8 mouse cellular contexts compared by ENCODE assay signal in the genomic region with DNA sequence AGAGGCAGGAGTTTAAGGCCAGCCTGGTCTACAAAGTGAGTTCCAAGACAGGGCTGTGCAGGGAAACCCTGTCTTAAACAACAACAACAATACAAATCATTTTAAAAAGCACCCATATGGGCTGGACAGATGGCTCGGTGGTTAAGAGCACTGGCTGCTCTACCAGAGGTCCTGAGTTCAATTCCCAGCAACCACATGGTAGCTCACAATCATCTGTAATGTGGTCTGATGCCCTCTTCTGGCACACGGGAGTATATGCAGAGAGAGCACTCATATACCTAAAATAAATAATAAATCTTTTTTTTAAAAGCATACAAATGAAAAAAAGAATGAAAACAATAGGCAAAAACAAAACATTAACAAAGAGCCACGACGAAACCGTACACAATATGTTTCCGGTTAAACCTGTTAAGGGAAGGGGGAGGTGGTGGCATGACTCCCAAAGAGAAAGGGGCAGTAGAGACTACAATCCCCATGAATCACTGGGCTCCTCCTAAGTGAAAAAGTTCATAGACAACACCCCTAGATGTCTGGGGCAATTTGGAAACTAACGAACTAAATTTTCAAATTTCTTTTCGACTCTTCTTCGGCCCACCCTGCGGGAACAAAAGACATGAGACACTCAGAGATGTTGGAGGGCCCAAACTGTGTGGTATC. TPM values are rescaled to one million over a fixed set of nuclear protein-coding genes. Genes with fewer than 3 reads are reported as not detected.
DNase-seq lines count a peak whose midpoint lies in the region; ATAC-seq lines count a peak whose summit lies in the region.

No protein-coding gene starts in this region.

- WGBS in embryonic facial prominence, embryonic 13.5 days, result 2% methylated on average over 10 of the region's 10 CpGs
- 2% methylated on average over 10 of the region's 10 CpGs for WGBS in intestine, embryonic 15.5 days
- 1% methylated on average over 10 of the region's 10 CpGs for whole genome bisulfite sequencing in midbrain, embryonic 14.5 days

- H3K9ac ChIP-seq in embryonic facial prominence, embryonic 13.5 days, result peak overlapping the region; percentile 82
- peak overlapping the region; percentile 67 for H3K9ac ChIP-seq in intestine, embryonic 15.5 days
- no peak overlapping the region; the same call in 1 of the 2 replicates for H3K9ac ChIP-seq in midbrain, embryonic 14.5 days (replicated peaks; ENCODE audit: low read length)

- peaks cover 43% of the 10 kb centered on the region for H3K36me3 ChIP-seq in embryonic facial prominence, embryonic 13.5 days
- peaks cover 14% of the 10 kb centered on the region for H3K36me3 ChIP-seq in intestine, embryonic 15.5 days
- peaks cover 32% of the 10 kb centered on the region for H3K36me3 ChIP-seq in midbrain, embryonic 14.5 days (ENCODE audit: control insufficient read depth, insufficient read depth, low read length)

- DNase-seq in heart, adult 11 months, result peak; percentile 90
- DNase-seq in heart, adult 9 months (ENCODE audit: low spot score in 2 of 2), result no peak
- DNase-seq in CD4-positive, CD25-positive, alpha-beta regulatory T cell, adult 2 months (ENCODE audit: low read depth, low spot score), result peak; percentile 87
- DNase-seq in midbrain, embryonic 14.5 days, result peak; percentile 86
- no peak for DNase-seq in right cerebral cortex, postnatal 14 days
- no peak for DNase-seq in kidney, adult 11 months

- H3K27ac ChIP-seq in embryonic facial prominence, embryonic 13.5 days, result peak overlapping the region; percentile 99
- H3K27ac ChIP-seq in intestine, embryonic 15.5 days, result peak overlapping the region; percentile 96
- peak overlapping the region; percentile 84 for H3K27ac ChIP-seq in midbrain, embryonic 14.5 days (replicated peaks; ENCODE audit: low read depth, low read length)

- peak overlapping the region; percentile 94 for H3K4me2 ChIP-seq in embryonic facial prominence, embryonic 13.5 days
- peak overlapping the region; percentile 52 for H3K4me2 ChIP-seq in intestine, embryonic 15.5 days (replicated peaks)
- H3K4me2 ChIP-seq in midbrain, embryonic 14.5 days (ENCODE audit: low read length), result peak overlapping the region; percentile 74

- H3K9me3 ChIP-seq in embryonic facial prominence, embryonic 13.5 days, result no peaks in the 10 kb centered on the region
- no peaks in the 10 kb centered on the region for H3K9me3 ChIP-seq in intestine, embryonic 15.5 days
- no peaks in the 10 kb centered on the region for H3K9me3 ChIP-seq in midbrain, embryonic 14.5 days (ENCODE audit: control insufficient read depth, low read length)

- no peaks in the 10 kb centered on the region for H3K27me3 ChIP-seq in embryonic facial prominence, embryonic 13.5 days
- no peaks in the 10 kb centered on the region for H3K27me3 ChIP-seq in intestine, embryonic 15.5 days (replicated peaks)
- no peaks in the 10 kb centered on the region for H3K27me3 ChIP-seq in midbrain, embryonic 14.5 days (ENCODE audit: control insufficient read depth, insufficient read depth, low read length)

- peak; percentile 60 for ATAC-seq in embryonic facial prominence, embryonic 13.5 days (ENCODE audit: insufficient number of reproducible peaks, insufficient read depth, low FRiP score, low TSS enrichment, low read depth)
- peak; percentile 72 for ATAC-seq in intestine, embryonic 15.5 days
- ATAC-seq in midbrain, embryonic 14.5 days (ENCODE audit: low FRiP score, low TSS enrichment), result peak; percentile 70

- peak overlapping the region; percentile 61 for H3K4me3 ChIP-seq in embryonic facial prominence, embryonic 13.5 days
- peak overlapping the region; percentile 57 for H3K4me3 ChIP-seq in intestine, embryonic 15.5 days (replicated peaks)
- H3K4me3 ChIP-seq in midbrain, embryonic 14.5 days (replicated peaks; ENCODE audit: low read depth, low read length), result peak overlapping the region; percentile 52

- peaks cover 20% of the 10 kb centered on the region for H3K4me1 ChIP-seq in embryonic facial prominence, embryonic 13.5 days
- H3K4me1 ChIP-seq in intestine, embryonic 15.5 days (replicated peaks), result peaks cover 12% of the 10 kb centered on the region
- peaks cover 10% of the 10 kb centered on the region for H3K4me1 ChIP-seq in midbrain, embryonic 14.5 days (ENCODE audit: control insufficient read depth, insufficient read depth, low read length)

RNA-seq across cellular contexts. Expression of gene Hspb6, which starts 0.4 kb away (rescaled TPM):
- polyA plus RNA-seq in embryonic facial prominence, embryonic 13.5 days (2015; fragmentation: Nextera tagmentation; extraction: Ambion mirVana), result 16.5 and 21.0 TPM in 2 replicates
- polyA plus RNA-seq in intestine, embryonic 15.5 days (2015; fragmentation: Nextera tagmentation; extraction: Ambion mirVana), result 37.8 and 41.5 TPM in 2 replicates
- polyA plus RNA-seq in midbrain, embryonic 14.5 days (2014; fragmentation: Nextera tagmentation; extraction: Ambion mirVana), result 6.3 and 7.4 TPM in 2 replicates

RNA-seq across cellular contexts. Expression of gene Proser3, which starts 0.5 kb away (rescaled TPM):
- polyA plus RNA-seq in embryonic facial prominence, embryonic 13.5 days (2015; fragmentation: Nextera tagmentation; extraction: Ambion mirVana), result 15.8 and 17.4 TPM in 2 replicates
- polyA plus RNA-seq in intestine, embryonic 15.5 days (2015; fragmentation: Nextera tagmentation; extraction: Ambion mirVana), result 8.7 and 10.0 TPM in 2 replicates
- 7.4 and 10.9 TPM in 2 replicates for polyA plus RNA-seq in midbrain, embryonic 14.5 days (2014; fragmentation: Nextera tagmentation; extraction: Ambion mirVana)

RNA-seq across cellular contexts. Expression of gene Lin37, which starts 8.1 kb away (rescaled TPM):
- 44.1 and 47.7 TPM in 2 replicates for polyA plus RNA-seq in embryonic facial prominence, embryonic 13.5 days (2015; fragmentation: Nextera tagmentation; extraction: Ambion mirVana)
- 46.3 and 48.4 TPM in 2 replicates for polyA plus RNA-seq in intestine, embryonic 15.5 days (2015; fragmentation: Nextera tagmentation; extraction: Ambion mirVana)
- 49.9 and 59.1 TPM in 2 replicates for polyA plus RNA-seq in midbrain, embryonic 14.5 days (2014; fragmentation: Nextera tagmentation; extraction: Ambion mirVana)

RNA-seq across cellular contexts. Expression of gene U2af1l4, which starts 11.5 kb away (rescaled TPM):
- 97.0 and 104 TPM in 2 replicates for polyA plus RNA-seq in embryonic facial prominence, embryonic 13.5 days (2015; fragmentation: Nextera tagmentation; extraction: Ambion mirVana)
- 73.4 and 76.6 TPM in 2 replicates for polyA plus RNA-seq in intestine, embryonic 15.5 days (2015; fragmentation: Nextera tagmentation; extraction: Ambion mirVana)
- 103 and 104 TPM in 2 replicates for polyA plus RNA-seq in midbrain, embryonic 14.5 days (2014; fragmentation: Nextera tagmentation; extraction: Ambion mirVana)

RNA-seq across cellular contexts. Expression of gene Gm49396, which starts 11.6 kb away (rescaled TPM):
- 14.9 and 15.4 TPM in 2 replicates for polyA plus RNA-seq in embryonic facial prominence, embryonic 13.5 days (2015; fragmentation: Nextera tagmentation; extraction: Ambion mirVana)
- 9.0 and 10.3 TPM in 2 replicates for polyA plus RNA-seq in intestine, embryonic 15.5 days (2015; fragmentation: Nextera tagmentation; extraction: Ambion mirVana)
- polyA plus RNA-seq in midbrain, embryonic 14.5 days (2014; fragmentation: Nextera tagmentation; extraction: Ambion mirVana), result 8.2 and 11.8 TPM in 2 replicates

Comparison
In these comparisons a context has a peak if more than half of its experiments do, and no peak if none do; other contexts are left out.
1. DNase-seq: peak in heart, adult 11 months (single experiment), CD4-positive, CD25-positive, alpha-beta regulatory T cell, adult 2 months (single experiment) and midbrain, embryonic 14.5 days (single experiment); none in heart, adult 9 months (0 of 2), right cerebral cortex, postnatal 14 days (single experiment) and kidney, adult 11 months (single experiment).
2. Peak in every context shown above with its lines, with median percentiles within 50 percentile points of each other: ATAC-seq, H3K27ac ChIP-seq, H3K4me2 ChIP-seq and H3K4me3 ChIP-seq.